ENCODE assay signal across 16 mouse cellular contexts in genomic region chr13:54115779-54116178, GRCm38 (mm10).
"Had no signal": no experiment of that assay in that cellular context is flagged by ENCODE, and none has a peak within 500 bp of the region (broad histone marks: within the 10 kb centered on the region; RNA-seq: fewer than 3 reads in every experiment).

No protein-coding gene starts in this region.

- H3K9ac ChIP-seq: limb, embryonic 13.5 days; liver, embryonic 12.5 days; liver, embryonic 15.5 days; lung, embryonic 15.5 days; midbrain, embryonic 12.5 days had no signal

- H3K4me1 ChIP-seq: limb, embryonic 10.5 days; limb, embryonic 13.5 days; liver, embryonic 12.5 days; liver, embryonic 15.5 days; lung, embryonic 15.5 days; midbrain, embryonic 12.5 days had no signal

- H3K4me3 ChIP-seq: limb, embryonic 10.5 days; limb, embryonic 13.5 days; liver, embryonic 12.5 days; liver, embryonic 15.5 days; lung, embryonic 15.5 days; megakaryocyte, embryonic 14.5 days; midbrain, embryonic 12.5 days had no signal

- H3K27me3 ChIP-seq: liver, embryonic 12.5 days; liver, embryonic 15.5 days; lung, embryonic 15.5 days; midbrain, embryonic 12.5 days had no signal

- H3K4me2 ChIP-seq: limb, embryonic 13.5 days; liver, embryonic 12.5 days; liver, embryonic 15.5 days; lung, embryonic 15.5 days; midbrain, embryonic 12.5 days had no signal

- ATAC-seq: intestine, postnatal 0 days; liver, embryonic 12.5 days had no signal

- H3K36me3 ChIP-seq: limb, embryonic 10.5 days; limb, embryonic 13.5 days; liver, embryonic 12.5 days; liver, embryonic 15.5 days; lung, embryonic 15.5 days; midbrain, embryonic 12.5 days had no signal

- DNase-seq: kidney, adult 2 months; kidney, postnatal 36 days; liver; lung, adult 18-20 months; lung, postnatal 10 days; lung, postnatal 36 days; thymus, postnatal 25 days had no signal

- H3K27ac ChIP-seq: kidney, postnatal 0 days; limb, embryonic 10.5 days; limb, embryonic 13.5 days; liver, embryonic 12.5 days; liver, embryonic 15.5 days; lung, embryonic 15.5 days; midbrain, embryonic 12.5 days had no signal

- H3K9me3 ChIP-seq: limb, embryonic 10.5 days; liver, embryonic 12.5 days; liver, embryonic 15.5 days; lung, embryonic 15.5 days had no signal
